Mouse (Mus musculus) thymus, adult 2 months (tissue): ENCODE data around the gene Saxo1. TPM values are rescaled to one million over a fixed set of nuclear protein-coding genes. Genes with fewer than 3 reads are reported as not detected.

Experiments
- DNase-seq: peaks from one replicate; pipeline ENCODE4 v3.0.0; 2021
- H3K27ac ChIP-seq: fragments of 200-500 bp; 2 replicates; pipeline ENCODE4 v1.5.1; 2012; ENCODE audit warnings: low read length, control low read depth; ENCODE audit not compliant: control insufficient read depth, insufficient read depth
- H3K27me3 ChIP-seq: fragments of 200-500 bp; 2 replicates; pipeline ENCODE4 v1.6.1; 2012; ENCODE audit warnings: mild to moderate bottlenecking, low read length, moderate library complexity, mixed read lengths; ENCODE audit not compliant: control insufficient read depth, insufficient read depth
- H3K36me3 ChIP-seq: fragments of 200-500 bp; 2 replicates; pipeline ENCODE4 v1.6.1; 2012; ENCODE audit warnings: mild to moderate bottlenecking, low read length, moderate library complexity; ENCODE audit not compliant: control insufficient read depth, insufficient read depth
- H3K4me1 ChIP-seq: fragments of 200-500 bp; replicated peaks from 2 replicates; pipeline ENCODE4 v1.6.1; 2012; ENCODE audit warnings: low read length; ENCODE audit not compliant: control insufficient read depth, insufficient read depth
- H3K4me3 ChIP-seq: fragments of 200-500 bp; 2 replicates; pipeline ENCODE4 v1.5.1; 2012; ENCODE audit warnings: mild to moderate bottlenecking, low read length, control low read depth, moderate library complexity; ENCODE audit not compliant: control insufficient read depth, insufficient read depth
- CTCF ChIP-seq: fragments of 200-500 bp; IDR thresholded peaks from 2 replicates; pipeline ENCODE4 v1.5.1; 2012; ENCODE audit warnings: mild to moderate bottlenecking, control low read depth, low read length, moderate library complexity, borderline replicate concordance; ENCODE audit not compliant: control insufficient read depth, poor library complexity, insufficient read depth; ENCODE audit errors: extremely low read depth
- POLR2A ChIP-seq: fragments of 200-500 bp; IDR thresholded peaks from 2 replicates; pipeline ENCODE4 v1.6.1; 2012; ENCODE audit warnings: mild to moderate bottlenecking, low read length, control low read depth, moderate library complexity; ENCODE audit not compliant: control insufficient read depth, poor library complexity, insufficient read depth; ENCODE audit errors: extremely low read depth
- WGBS: fragments of 180-500 bp; shearing (Covaris S2); methylation state at CpG from one replicate; pipeline ENCODE4 v1.1.7; 2018; 5-methylcytosine and 5-hydroxymethylcytosine counted together
- polyA plus RNA-seq: library from polyadenylated mRNA; depleted of rRNA; stranded (reverse); fragments of >200 nt; gene quantifications from 2 replicates; pipeline ENCODE4 v1.2.3, GENCODE M21; 2012; rRNA removed

Saxo1 gene
- polyA plus RNA-seq, 1 experiment: 0.08 TPM

DNA sequence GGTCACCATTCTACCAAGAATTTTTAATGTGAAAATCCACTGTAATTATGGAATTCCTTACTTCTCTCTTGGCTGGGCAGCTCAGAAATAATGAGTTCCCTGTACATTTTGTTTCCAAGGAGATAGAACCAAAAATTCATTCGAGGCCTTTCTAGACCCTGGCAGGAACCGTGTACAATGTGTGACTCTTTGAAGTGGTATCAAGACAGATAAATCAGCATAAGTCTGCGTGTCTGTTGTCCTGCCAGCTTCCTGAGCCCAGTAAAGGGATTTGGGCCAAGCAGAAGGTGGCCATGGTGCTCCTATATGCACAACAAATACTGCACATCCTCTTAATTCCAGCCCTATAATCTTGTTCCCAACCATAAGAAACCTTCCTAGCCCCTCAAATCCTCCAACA lies 157.0 kb downstream of the Saxo1 start:
- Histone ChIP-seq H3K4me3 (no peak overlapping the region), H3K4me1 (no peaks in the 10 kb centered on the region), H3K36me3 (no peaks in the 10 kb centered on the region), H3K27me3 (no peaks in the 10 kb centered on the region), H3K27ac (no peak overlapping the region)
- TF ChIP-seq POLR2A (no peak), CTCF (no peak)
- WGBS: 66% methylated on average over 3 of the region's 3 CpGs
- no peak for DNase-seq

DNA sequence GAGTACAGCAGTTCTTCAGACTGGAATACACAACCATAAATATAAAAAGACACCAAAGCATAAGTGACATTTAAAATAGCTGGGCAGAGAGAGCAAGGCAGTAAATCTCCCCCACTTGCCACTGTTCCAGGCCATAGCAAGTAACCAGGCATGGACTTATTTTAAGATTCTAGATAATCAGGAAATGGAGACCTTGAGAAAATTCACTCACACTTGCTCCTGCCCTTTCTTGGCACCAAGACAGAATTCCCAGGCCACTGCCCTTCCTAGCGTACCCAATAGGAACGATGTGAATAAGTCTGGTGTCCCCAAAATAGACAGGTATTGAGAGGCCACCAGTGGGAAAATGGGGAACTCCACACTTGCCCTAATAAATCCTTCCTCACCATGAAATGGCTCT lies 160.7 kb downstream of the Saxo1 start:
- WGBS: 59% methylated on average over 2 of the region's 2 CpGs
- no peak overlapping the region for H3K27ac ChIP-seq
- no peaks in the 10 kb centered on the region for H3K4me1 ChIP-seq
- no peaks in the 10 kb centered on the region for H3K36me3 ChIP-seq
- no peak for DNase-seq
- no peak overlapping the region for H3K4me3 ChIP-seq
- TF ChIP-seq POLR2A (no peak), CTCF (no peak)
- H3K27me3 ChIP-seq: no peaks in the 10 kb centered on the region

DNA sequence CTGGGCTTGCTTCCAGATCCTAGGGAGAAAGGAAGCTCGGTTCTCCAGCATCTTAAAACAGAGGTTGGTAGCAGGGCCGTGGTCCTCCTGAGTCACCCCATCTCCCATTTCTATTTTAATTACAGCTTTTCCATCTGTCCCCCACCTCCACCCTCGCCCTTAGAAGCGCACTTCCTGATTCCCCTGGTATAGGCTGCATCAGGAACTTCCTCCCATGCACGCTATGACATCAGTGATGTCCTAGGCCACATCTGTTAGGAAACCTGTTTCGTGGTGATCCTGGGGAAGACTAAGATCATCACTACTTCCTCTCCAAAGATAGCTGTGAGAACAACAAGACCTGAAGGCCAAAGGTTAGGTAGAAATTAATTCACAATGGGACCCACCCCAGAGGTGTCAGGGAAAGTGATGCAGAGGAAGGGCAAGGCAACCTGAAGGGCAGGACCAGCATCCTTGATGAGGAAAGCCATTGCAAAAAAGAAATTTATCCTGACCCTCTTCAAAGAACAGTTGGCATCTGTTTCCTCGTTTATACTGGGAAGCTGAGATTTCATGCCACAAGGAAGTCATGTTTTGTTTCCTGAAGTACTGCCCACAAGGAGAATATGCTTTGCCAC lies 161.3 kb downstream of the Saxo1 start:
- TF ChIP-seq CTCF: no peak
- no peak for TF ChIP-seq POLR2A
- no peaks in the 10 kb centered on the region for H3K36me3 ChIP-seq
- H3K27ac ChIP-seq: no peak overlapping the region
- H3K4me1 ChIP-seq: no peaks in the 10 kb centered on the region
- DNase-seq: no peak
- H3K4me3 ChIP-seq: no peak overlapping the region
- no peaks in the 10 kb centered on the region for H3K27me3 ChIP-seq
- WGBS: 62% methylated on average over 7 of the region's 7 CpGs

DNA sequence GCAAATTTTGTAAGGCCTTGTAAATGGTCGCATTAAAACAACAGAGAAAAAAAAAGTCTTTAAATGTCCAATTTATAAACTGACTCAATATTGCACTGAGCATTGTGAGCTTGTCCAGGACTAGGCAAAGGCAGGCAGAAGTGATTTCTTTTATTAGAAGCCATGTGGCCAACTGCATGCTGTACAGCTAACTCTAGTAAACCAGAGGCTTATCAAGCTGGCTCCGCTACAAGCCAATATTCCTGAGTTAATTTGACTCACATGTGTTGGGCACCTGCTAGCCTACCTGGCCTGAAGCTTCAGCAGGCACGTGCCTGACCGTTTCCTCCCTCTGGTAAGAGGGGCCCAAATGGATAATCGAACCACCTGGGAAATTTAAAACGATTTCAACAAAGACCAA lies 162.5 kb downstream of the Saxo1 start:
- Histone ChIP-seq H3K4me3 (no peak overlapping the region), H3K4me1 (no peaks in the 10 kb centered on the region), H3K27ac (no peak overlapping the region), H3K36me3 (no peaks in the 10 kb centered on the region), H3K27me3 (no peaks in the 10 kb centered on the region)
- no peak for DNase-seq
- 92% methylated on average over 6 of the region's 6 CpGs for WGBS
- no peak for TF ChIP-seq POLR2A
- no peak for TF ChIP-seq CTCF

Other genes starting within 250 kb of the Saxo1 start
- 32.6 and 49.6 TPM in 2 replicates for gene Rraga, start 17.3 kb upstream of the Saxo1 start, polyA plus RNA-seq
- 21.7 and 38.2 TPM in 2 replicates for gene Haus6, start 53.7 kb upstream of the Saxo1 start, polyA plus RNA-seq
- 105 and 107 TPM in 2 replicates for gene Plin2, start 111.7 kb upstream of the Saxo1 start, polyA plus RNA-seq
- gene Dennd4c, start 190.2 kb upstream of the Saxo1 start, polyA plus RNA-seq: 10.7 and 13.3 TPM in 2 replicates